Mouse (Mus musculus) hindbrain, embryonic 13.5 days (tissue): ENCODE results near the gene Apc2. TPM values are rescaled to one million over a fixed set of nuclear protein-coding genes. Genes with fewer than 3 reads are reported as not detected.

Experiments
- ATAC-seq: fragments of 200-750 bp; cut with Nextera tagmentation; 2 replicates; pipeline ENCODE4 v1.8.0; 2017; ENCODE audit warnings: moderate TSS enrichment; ENCODE audit not compliant: low FRiP score
- H3K27ac ChIP-seq: fragments of 300-500 bp; sonication (generic); 2 replicates; pipeline ENCODE4 v1.5.1; 2015; ENCODE audit warnings: inconsistent platforms, mild to moderate bottlenecking, moderate library complexity
- H3K27me3 ChIP-seq: fragments of 300-500 bp; sonication (generic); 2 replicates; pipeline ENCODE4 v1.6.1; 2015; ENCODE audit warnings: mild to moderate bottlenecking, inconsistent platforms
- H3K36me3 ChIP-seq: fragments of 300-500 bp; sonication (generic); 2 replicates; pipeline ENCODE4 v1.6.1; 2015; ENCODE audit warnings: mild to moderate bottlenecking, inconsistent platforms
- H3K4me1 ChIP-seq: fragments of 300-500 bp; sonication (generic); replicated peaks from 2 replicates; pipeline ENCODE4 v1.6.1; 2015; ENCODE audit warnings: inconsistent platforms
- H3K4me2 ChIP-seq: fragments of 300-500 bp; sonication (generic); 2 replicates; pipeline ENCODE4 v1.6.1; 2015; ENCODE audit warnings: inconsistent platforms, mild to moderate bottlenecking, moderate library complexity
- H3K4me3 ChIP-seq: fragments of 300-500 bp; sonication (generic); 2 replicates; pipeline ENCODE4 v1.5.1; 2015; ENCODE audit warnings: mild to moderate bottlenecking, inconsistent platforms
- H3K9ac ChIP-seq: fragments of 300-500 bp; sonication (generic); 2 replicates; pipeline ENCODE4 v1.6.1; 2015; ENCODE audit warnings: mild to moderate bottlenecking, inconsistent platforms
- H3K9me3 ChIP-seq: fragments of 300-500 bp; sonication (generic); 2 replicates; pipeline ENCODE4 v1.6.1; 2016; ENCODE audit warnings: inconsistent platforms
- WGBS: fragments of 180-500 bp; shearing (Covaris S2); methylation state at CpG from one replicate; pipeline ENCODE4 v1.1.7; 2015; 5-methylcytosine and 5-hydroxymethylcytosine counted together
- microRNA-seq: library from miRNA; unstranded; fragments of <30 nt; microRNA quantifications from one replicate; pipeline ENCODE4, GENCODE M21; 2016
- polyA plus RNA-seq: library from polyadenylated mRNA; unstranded; fragments of >200 nt; fragmentation: Nextera tagmentation; extraction: Ambion mirVana; gene quantifications from 2 replicates; pipeline ENCODE4 v1.2.1, GENCODE M21; 2015

The Apc2 gene
- polyA plus RNA-seq, 1 experiment from 2014 or later = 182 TPM

DNA sequence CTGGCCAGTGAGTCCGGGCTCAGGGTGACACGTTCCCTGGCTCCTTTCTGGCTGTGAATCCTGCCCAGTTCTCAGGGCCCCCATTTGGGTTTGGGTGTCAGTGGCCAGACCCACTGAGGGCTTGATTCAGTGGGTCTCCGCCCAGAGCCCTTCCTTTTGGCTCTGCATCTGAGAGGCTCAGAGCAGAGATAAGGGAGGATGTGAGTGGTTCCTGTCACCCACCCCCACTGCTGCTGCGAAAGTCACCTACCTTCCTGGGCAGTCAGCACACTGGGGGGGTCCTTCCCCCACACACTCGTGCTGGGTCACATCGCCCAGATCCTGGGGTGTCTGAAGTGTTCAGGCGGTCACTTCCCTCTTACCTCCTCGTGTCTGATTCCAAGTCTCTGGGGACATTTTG, 57.0 kb downstream of the Apc2 start:
- ATAC-seq = no peak
- Histone ChIP-seq H3K27ac (no peak overlapping the region), H3K9ac (no peak overlapping the region), H3K36me3 (no peaks in the 10 kb centered on the region), H3K27me3 (peaks cover 100% of the 10 kb centered on the region), H3K4me1 (peaks cover 32% of the 10 kb centered on the region), H3K9me3 (no peaks in the 10 kb centered on the region), H3K4me3 (no peak overlapping the region), H3K4me2 (no peak overlapping the region)
- 67% methylated on average over 8 of the region's 8 CpGs for WGBS

DNA sequence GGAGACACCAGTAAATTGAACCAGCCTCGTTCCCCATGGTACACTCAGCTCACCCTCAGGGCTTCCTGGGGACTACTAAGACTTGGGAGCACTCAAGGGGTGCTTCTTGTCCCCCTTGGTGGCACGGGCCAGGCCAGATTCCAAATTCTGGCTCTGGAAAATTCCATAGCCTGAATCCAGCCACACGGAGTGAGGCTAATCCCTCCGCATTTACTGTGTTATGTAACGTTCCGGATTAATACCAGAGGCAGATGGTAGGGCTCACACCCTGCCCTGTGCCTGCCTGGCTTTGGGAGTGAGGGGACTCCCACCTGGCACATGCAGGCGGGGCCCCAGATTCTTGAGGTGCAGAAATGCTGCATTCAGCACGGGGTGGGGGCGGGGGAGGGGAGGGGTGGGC, 59.7 kb downstream of the Apc2 start:
- 10% methylated on average over 8 of the region's 9 CpGs for WGBS
- Histone ChIP-seq H3K36me3 (no peaks in the 10 kb centered on the region), H3K9ac (no peak overlapping the region), H3K27me3 (peaks cover 100% of the 10 kb centered on the region), H3K4me1 (peaks cover 24% of the 10 kb centered on the region), H3K27ac (no peak overlapping the region), H3K9me3 (no peaks in the 10 kb centered on the region), H3K4me3 (no peak overlapping the region), H3K4me2 (no peak overlapping the region)
- ATAC-seq = no peak

DNA sequence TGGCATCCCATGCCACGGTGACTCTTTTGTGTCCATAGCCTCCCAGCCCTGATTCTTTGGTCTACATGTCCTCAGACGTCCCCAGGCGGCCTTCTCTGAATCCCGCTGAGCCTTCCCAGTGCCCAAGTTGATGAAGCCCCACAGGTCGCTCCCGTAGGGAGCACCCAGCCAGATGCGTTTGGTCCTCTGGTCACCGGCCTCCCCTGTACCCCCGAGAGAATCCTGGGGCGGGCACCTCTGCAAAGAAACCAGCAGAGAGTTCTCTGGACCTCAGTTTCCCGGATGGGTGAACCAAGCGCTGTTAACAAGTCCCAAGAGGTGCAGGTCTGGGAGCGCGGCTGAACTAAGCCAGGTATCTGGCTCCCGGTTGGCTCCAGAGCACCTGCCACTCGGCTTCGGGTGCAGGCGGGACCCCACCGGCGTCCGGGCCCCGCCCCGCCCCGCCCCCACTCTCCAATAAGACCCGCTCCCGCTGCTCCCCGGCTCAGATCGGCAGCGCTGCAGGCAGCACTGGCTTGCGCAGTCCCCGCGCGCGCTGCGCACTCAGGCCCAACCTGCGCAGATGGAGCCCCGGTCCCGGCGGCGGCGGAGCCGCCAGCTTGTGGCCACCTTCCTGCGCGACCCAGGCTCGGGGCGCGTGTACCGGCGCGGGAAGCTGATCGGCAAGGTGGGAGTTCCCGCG, 60.4 kb downstream of the Apc2 start, which contains the start of gene Plk5:
Gene Plk5 (plus strand): TSS at position 459 of the 682 bp plus-strand sequence.
- H3K4me2 ChIP-seq = peak within 1 kb of the TSS; percentile 59
- under 1% methylated on average over 52 of the region's 53 CpGs for WGBS
- H3K4me3 ChIP-seq = peak within 1 kb of the TSS; percentile 40
- H3K4me1 ChIP-seq = peaks cover 24% of the 10 kb centered on the region
- no peak within 1 kb of the TSS for H3K27ac ChIP-seq
- H3K36me3 ChIP-seq = no peaks in the 10 kb centered on the region
- peak within 1 kb of the TSS; percentile 63 for H3K9ac ChIP-seq
- 0 out of 2 replicates have a peak, but pooled peaks have one; percentile 6 for ATAC-seq
- H3K27me3 ChIP-seq = peaks cover 100% of the 10 kb centered on the region
- no peaks in the 10 kb centered on the region for H3K9me3 ChIP-seq

DNA sequence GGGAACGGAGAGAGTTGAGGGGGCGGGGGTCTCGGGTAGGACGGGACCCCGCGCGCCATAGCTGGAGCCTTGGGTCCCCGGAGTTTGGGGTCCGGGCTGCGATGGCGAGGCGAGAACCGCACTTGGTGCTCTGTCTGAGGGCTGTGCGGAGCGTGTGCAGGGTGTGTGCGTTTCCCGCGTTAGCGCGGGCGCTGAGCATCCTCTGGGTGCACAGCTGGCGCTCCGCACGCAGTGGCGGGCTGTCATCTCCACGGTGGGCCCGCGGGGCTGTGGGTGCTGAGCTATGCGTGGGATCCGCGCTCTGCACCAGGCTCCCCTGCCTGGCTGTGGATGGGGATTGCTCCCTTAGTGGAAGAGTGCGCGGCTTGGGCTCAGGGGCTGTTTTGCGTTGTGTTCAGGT, 61.0 kb downstream of the Apc2 start:
- H3K4me2 ChIP-seq = peak overlapping the region; percentile 59
- H3K9me3 ChIP-seq = no peaks in the 10 kb centered on the region
- peak overlapping the region; percentile 63 for H3K9ac ChIP-seq
- peak overlapping the region; percentile 40 for H3K4me3 ChIP-seq
- 0 out of 2 replicates have a peak, but pooled peaks have one; percentile 9 for ATAC-seq
- no peaks in the 10 kb centered on the region for H3K36me3 ChIP-seq
- peaks cover 95% of the 10 kb centered on the region for H3K27me3 ChIP-seq
- H3K27ac ChIP-seq = no peak overlapping the region
- WGBS = under 1% methylated on average over 34 of the region's 34 CpGs
- H3K4me1 ChIP-seq = peaks cover 24% of the 10 kb centered on the region

DNA sequence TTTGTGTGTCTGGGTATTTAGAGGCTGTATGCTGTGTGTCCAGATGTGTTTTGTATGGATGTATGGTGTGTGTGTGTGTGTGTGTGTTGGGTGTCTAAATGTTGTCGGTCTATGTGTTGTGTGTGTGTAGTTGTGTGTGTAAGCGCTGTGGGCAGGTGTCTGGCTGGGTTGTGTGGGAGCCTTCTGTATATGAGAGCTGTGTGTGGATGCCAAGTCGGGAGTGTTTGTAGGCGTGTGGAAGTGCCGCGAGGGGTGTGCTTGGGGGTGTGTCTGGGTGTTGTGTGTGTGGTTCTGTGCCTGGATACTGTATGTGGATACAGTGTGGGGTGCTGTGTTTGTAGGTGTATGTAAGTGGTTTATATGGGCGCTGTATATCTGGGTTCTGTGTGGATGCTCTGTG, 61.6 kb downstream of the Apc2 start:
- H3K36me3 ChIP-seq = no peaks in the 10 kb centered on the region
- H3K4me3 ChIP-seq = peak overlapping the region; percentile 31
- 0 out of 2 replicates have a peak overlapping the region, but pooled peaks have one; percentile 35 for H3K9ac ChIP-seq
- peaks cover 90% of the 10 kb centered on the region for H3K27me3 ChIP-seq
- H3K27ac ChIP-seq = no peak overlapping the region
- H3K9me3 ChIP-seq = no peaks in the 10 kb centered on the region
- peaks cover 24% of the 10 kb centered on the region for H3K4me1 ChIP-seq
- H3K4me2 ChIP-seq = peak overlapping the region; percentile 46
- ATAC-seq = no peak
- 34% methylated on average over 7 of the region's 7 CpGs for WGBS

DNA sequence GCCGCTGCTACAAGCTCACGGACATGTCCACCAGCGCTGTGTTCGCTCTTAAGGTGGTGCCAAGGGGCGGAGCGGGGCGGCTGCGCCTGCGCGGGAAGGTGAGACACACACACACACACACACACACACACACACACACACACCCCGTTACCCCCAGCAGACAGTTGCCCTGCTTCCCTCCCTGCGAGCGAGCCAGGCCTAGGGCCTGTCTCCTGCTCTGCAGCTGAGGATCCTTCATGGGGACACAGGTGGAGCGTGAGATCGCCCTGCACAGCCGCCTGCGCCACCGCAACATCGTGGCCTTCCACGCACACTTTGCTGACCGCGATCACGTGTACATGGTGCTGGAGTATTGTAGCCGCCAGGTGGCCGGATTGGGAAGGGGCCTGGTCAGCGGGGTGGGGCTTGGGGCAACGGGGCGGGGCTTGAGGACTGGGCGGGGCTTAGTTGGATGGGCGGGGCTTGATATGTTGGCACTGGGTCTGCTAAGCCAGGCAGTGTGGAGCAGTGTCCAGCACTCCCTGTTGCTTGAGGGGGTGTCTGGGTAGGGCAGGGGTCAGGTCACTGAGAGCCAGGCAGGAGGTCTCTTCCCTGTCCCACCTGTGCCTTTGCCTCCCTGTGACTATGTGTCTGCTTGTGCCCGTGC, 62.3 kb downstream of the Apc2 start:
- Histone ChIP-seq H3K4me3 (peak overlapping the region; percentile 31), H3K36me3 (no peaks in the 10 kb centered on the region), H3K4me2 (peak overlapping the region; percentile 46), H3K4me1 (peaks cover 24% of the 10 kb centered on the region), H3K27ac (no peak overlapping the region), H3K27me3 (peaks cover 90% of the 10 kb centered on the region), H3K9ac (peak overlapping the region; percentile 35; the same call in 1 of the 2 replicates), H3K9me3 (no peaks in the 10 kb centered on the region)
- 8% methylated on average over 27 of the region's 31 CpGs for WGBS
- ATAC-seq = peak; percentile 40; the same call in 1 of the 2 replicates

DNA sequence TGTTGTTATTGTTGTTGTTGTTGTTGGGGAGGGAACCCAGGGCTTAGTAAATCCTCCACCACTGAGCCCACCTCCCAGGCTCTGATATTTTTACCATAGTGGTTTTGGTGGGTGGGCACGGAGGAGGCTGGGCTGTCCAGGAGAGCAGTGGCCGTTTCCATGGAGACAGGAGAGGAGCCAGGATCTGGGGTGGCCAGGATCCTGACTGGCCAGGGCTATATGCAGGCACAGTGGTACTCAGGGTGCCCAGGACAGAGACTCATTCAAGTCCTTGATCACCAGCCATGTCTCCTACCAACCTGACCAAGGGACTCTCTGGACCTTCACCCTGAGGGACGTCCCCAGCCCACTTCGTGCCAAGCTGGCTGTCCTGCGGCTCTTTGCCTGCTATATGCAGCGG, 68.0 kb downstream of the Apc2 start:
- Histone ChIP-seq H3K9ac (0 out of 2 replicates have a peak overlapping the region, but pooled peaks have one; percentile 2), H3K4me2 (no peak overlapping the region), H3K27ac (no peak overlapping the region), H3K27me3 (peaks cover 74% of the 10 kb centered on the region), H3K36me3 (no peaks in the 10 kb centered on the region), H3K4me3 (no peak overlapping the region), H3K9me3 (no peaks in the 10 kb centered on the region), H3K4me1 (peaks cover 8% of the 10 kb centered on the region)
- no peak for ATAC-seq
- WGBS = 41% methylated on average over 6 of the region's 6 CpGs

DNA sequence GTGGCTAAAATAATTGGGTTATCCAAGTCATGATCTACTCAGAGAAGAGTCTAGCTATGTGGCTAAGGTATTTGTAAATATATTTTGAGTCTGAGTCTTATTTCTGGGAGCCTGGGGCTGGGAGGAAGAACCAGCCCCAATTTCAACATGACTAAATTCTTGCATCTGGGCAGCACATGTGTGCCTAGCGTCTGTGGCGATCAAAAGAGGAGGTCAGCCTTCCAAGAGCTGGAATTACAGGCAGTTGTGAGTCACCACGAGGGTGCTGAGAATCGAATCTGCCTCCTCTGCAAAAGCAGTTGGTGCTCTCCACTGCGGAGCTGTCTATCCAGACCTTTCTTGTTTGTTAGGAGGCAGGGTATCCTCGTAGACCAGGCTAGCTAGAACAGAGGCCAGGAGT, 70.0 kb downstream of the Apc2 start:
- Histone ChIP-seq H3K4me2 (no peak overlapping the region), H3K9ac (no peak overlapping the region), H3K4me1 (peaks cover 8% of the 10 kb centered on the region), H3K9me3 (no peaks in the 10 kb centered on the region), H3K36me3 (no peaks in the 10 kb centered on the region), H3K27ac (no peak overlapping the region), H3K27me3 (peaks cover 57% of the 10 kb centered on the region), H3K4me3 (no peak overlapping the region)
- ATAC-seq = no peak
- WGBS = 68% methylated on average over 6 of the region's 6 CpGs

Small RNAs within 50 kb of the gene (microRNA-seq; reads per million reads assigned to microRNA genes)
- not detected for gene Mir6911

Other genes starting within 250 kb of the Apc2 start
- 509 and 531 TPM in 2 replicates for gene Gpx4, start 248.8 kb upstream of the Apc2 start, polyA plus RNA-seq
- gene Sbno2, start 190.4 kb upstream of the Apc2 start, polyA plus RNA-seq = 13.6 and 14.4 TPM in 2 replicates
- gene Stk11, start 180.2 kb upstream of the Apc2 start, polyA plus RNA-seq = 16.3 and 18.2 TPM in 2 replicates
- 434 and 449 TPM in 2 replicates for gene Atp5d, start 157.3 kb upstream of the Apc2 start, polyA plus RNA-seq
- gene Cbarp, start 155.1 kb upstream of the Apc2 start, polyA plus RNA-seq = 57.4 and 59.2 TPM in 2 replicates
- gene Midn, start 147.7 kb upstream of the Apc2 start, polyA plus RNA-seq = 32.4 and 34.7 TPM in 2 replicates
- gene Cirbp, start 130.0 kb upstream of the Apc2 start, polyA plus RNA-seq = 364 and 409 TPM in 2 replicates
- gene 1600002K03Rik, start 123.0 kb upstream of the Apc2 start, polyA plus RNA-seq = 11.9 and 14.1 TPM in 2 replicates
- 18.8 and 21.4 TPM in 2 replicates for gene Efna2, start 116.5 kb upstream of the Apc2 start, polyA plus RNA-seq
- gene Mum1, start 69.5 kb upstream of the Apc2 start, polyA plus RNA-seq = 47.3 and 49.9 TPM in 2 replicates
- gene Ndufs7, start 46.9 kb upstream of the Apc2 start, polyA plus RNA-seq = 253 and 263 TPM in 2 replicates
- gene Gamt, start 35.0 kb upstream of the Apc2 start, polyA plus RNA-seq = 22.3 and 24.9 TPM in 2 replicates
- gene Dazap1, start 34.5 kb upstream of the Apc2 start, polyA plus RNA-seq = 61.6 and 66.2 TPM in 2 replicates
- gene Rps15, start 3.5 kb upstream of the Apc2 start, polyA plus RNA-seq = 583 and 598 TPM in 2 replicates
- gene 2310011J03Rik, start 24.6 kb downstream of the Apc2 start, polyA plus RNA-seq = 28.5 and 29.1 TPM in 2 replicates
- gene Pcsk4, start 33.5 kb downstream of the Apc2 start, polyA plus RNA-seq = 1.9 and 2.5 TPM in 2 replicates
- 3.1 and 3.5 TPM in 2 replicates for gene Reep6, start 34.0 kb downstream of the Apc2 start, polyA plus RNA-seq
- 0.42 and 0.66 TPM in 2 replicates for gene Adamtsl5, start 52.4 kb downstream of the Apc2 start, polyA plus RNA-seq
- gene Plk5, start 60.5 kb downstream of the Apc2 start, polyA plus RNA-seq = 1.2 and 1.7 TPM in 2 replicates
- gene Mex3d, start 91.7 kb downstream of the Apc2 start, polyA plus RNA-seq = 14.8 and 16.5 TPM in 2 replicates
- 230 TPM in 2 replicates for gene Mbd3, start 103.6 kb downstream of the Apc2 start, polyA plus RNA-seq
- gene Uqcr11, start 110.9 kb downstream of the Apc2 start, polyA plus RNA-seq = 575 and 577 TPM in 2 replicates
- gene Tcf3, start 137.7 kb downstream of the Apc2 start, polyA plus RNA-seq = 60.9 and 62.5 TPM in 2 replicates
- 2.1 and 2.5 TPM in 2 replicates for gene Onecut3, start 198.9 kb downstream of the Apc2 start, polyA plus RNA-seq
- 1.2 and 1.3 TPM in 2 replicates for gene Atp8b3, start 243.1 kb downstream of the Apc2 start, polyA plus RNA-seq